Mouse (Mus musculus) forelimb bud, embryonic 11.5 days (tissue): ENCODE measurements at regions not wholly inside any gene's neighbourhood (a gene's known extent, or its start where the extent isn't known, plus 50 kb on each side); places are given as distances from the start of the nearest gene placed in this dataset.
A peak's percentile ranks its signal among the peaks of the same experiment; 100 is the strongest.
"Not testable (repeated sequence)": the region's sequence is repeated elsewhere in the genome, so short reads cannot be mapped to it uniquely, and the experiment has no call there.

Source experiments
- DNase-seq: peaks from one replicate; pipeline ENCODE4 v3.0.0-alpha.2; 2012; ENCODE audit warnings: low read depth, low spot score

- peak; percentile 1 for DNase-seq
Measured at GRCm38 (mm10) chr17:16571403-16571802, 492.5 kb upstream of the Zfp960 start.

DNA sequence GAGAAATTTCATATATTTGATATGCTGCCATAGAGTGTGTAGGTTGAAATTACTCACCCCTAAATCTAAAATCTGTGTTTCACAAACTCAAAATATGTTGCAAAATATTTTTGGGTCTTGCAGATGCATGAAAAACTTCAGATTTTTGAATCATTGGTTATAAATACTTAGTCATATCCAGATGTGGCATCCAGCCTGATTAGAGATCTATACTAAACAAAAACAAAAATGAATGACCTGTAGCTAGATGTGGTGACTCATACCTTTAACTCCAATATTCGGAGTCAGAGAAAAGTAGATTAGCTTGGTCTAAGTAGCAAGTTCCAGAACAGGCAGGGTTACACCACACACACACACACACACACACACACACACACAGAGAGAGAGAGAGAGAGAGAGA is 475.1 kb upstream of the Zfp960 start:
- DNase-seq, result no peak

DNA sequence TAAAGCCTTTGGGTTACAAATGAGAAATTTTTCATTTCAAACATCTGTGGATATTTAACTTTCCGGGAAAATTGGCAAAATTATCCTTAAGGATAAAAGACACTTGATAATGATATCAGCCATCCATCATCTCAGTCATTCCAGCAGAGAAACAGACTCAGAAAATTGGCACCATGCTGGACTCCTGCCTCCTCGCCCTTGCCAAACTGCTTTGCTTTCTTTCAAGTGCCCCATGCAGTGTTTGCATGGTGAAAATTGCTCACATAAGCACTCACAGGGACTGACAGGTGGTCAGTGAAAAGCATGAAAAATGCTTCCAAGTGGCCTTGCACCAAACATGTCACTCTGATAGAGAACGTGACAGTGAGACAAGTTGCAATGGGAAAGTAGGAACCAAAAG is 464.2 kb upstream of the Zfp960 start:
- DNase-seq, result no peak

- DNase-seq, result no peak
Measured at GRCm38 (mm10) chr17:16612405-16612979, 451.4 kb upstream of the Zfp960 start.

DNA sequence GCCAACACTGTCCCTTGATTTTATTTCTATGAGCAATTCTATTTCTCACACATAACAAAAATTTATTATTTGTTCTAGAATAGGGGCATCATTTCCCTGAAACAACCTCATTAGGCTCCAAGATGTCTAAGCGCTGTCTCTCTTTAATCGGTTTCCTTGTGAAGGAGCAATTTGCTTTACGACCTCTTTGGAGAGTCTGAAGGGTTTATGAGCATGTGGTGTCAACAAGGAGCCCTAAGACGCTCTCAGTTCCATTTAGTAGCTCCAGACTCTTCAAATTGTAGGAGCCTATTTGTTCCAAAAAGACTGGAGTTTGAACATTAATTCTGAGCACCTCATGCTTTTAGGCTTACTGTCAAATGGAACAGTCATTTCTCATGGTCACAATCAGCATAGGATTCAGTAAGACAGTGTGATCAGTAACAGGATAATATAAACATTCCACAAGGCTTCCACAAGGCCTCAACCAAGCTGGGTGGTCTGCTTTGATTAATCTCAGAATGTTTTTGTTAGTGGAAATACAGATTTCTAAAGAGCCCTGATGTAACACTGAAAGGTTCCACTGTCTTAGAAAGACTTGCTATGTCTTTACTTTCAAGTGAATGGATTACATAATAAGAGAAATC is 441.9 kb upstream of the Zfp960 start:
- DNase-seq, result peak; percentile 1

DNA sequence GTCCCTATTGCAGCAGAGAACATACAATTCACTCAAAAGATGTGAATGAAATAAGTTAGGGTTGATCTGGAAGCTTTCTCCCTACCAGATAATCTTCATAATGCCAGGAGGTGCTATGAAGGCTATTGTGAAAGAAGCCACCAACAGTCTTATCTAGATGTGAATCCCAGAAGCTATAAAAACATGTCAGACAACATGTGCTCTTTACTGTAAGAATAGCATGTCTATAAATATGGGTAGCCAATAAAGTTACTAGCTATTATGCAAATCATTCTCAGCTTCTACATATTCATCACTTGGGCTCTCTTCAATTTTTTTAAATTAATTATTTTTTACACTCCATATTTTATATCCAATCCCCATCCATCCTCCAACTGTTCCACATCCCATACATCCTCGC is 434.1 kb upstream of the Zfp960 start:
- DNase-seq, result no peak

GRCm38 (mm10) chr17:16633426-16633825 is 430.5 kb upstream of the Zfp960 start:
- no peak for DNase-seq

DNA sequence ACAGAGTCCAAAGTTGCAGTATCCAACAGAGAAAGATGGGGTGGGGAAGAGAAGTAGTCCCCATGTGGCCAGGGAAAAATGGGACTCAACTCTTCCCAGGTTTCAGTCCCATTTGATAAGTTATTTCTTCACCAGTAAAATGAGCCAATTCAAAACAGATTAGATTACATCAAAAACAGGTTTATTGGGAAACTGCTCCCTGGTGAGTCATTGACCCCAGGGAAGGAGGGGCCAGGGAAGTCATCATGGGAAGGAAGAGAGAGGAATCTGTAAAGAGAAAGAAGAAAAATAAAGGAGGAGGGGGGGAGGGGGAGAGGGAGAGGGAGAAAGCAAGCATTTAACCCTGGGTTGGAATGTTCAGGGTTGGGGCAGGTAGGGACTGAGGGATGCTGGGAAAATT is 426.4 kb upstream of the Zfp960 start:
- DNase-seq, result no peak

GRCm38 (mm10) chr17:16647942-16648341 is 416.0 kb upstream of the Zfp960 start:
- no peak for DNase-seq

GRCm38 (mm10) chr17:16665253-16665652 is 398.7 kb upstream of the Zfp960 start:
- DNase-seq, result no peak

- no peak for DNase-seq
Measured at GRCm38 (mm10) chr17:16667606-16668005, 396.3 kb upstream of the Zfp960 start.

GRCm38 (mm10) chr17:16704199-16704598 is 359.7 kb upstream of the Zfp960 start:
- DNase-seq, result no peak

- no peak for DNase-seq
Measured at GRCm38 (mm10) chr17:16705890-16706289, 358.0 kb upstream of the Zfp960 start.

DNA sequence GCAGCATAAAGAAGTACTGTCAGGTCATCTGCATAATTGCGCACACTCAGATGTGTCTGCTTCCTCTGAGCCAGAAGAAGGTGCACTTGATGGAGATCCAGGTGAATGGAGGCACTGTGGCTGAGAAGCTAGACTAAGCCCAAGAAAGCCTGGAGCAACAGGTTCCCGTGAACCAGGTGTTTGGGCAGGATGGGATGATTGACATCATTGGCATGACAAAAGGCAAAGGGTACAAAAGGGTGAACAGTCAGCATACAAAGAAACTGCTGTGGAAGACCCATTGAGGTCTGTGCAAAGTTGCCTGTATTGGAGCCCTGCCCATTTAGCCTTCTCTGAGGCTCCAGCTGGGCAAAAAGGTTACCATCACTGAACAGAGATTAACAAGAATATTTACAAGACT is 337.0 kb upstream of the Zfp960 start:
- no peak for DNase-seq

DNA sequence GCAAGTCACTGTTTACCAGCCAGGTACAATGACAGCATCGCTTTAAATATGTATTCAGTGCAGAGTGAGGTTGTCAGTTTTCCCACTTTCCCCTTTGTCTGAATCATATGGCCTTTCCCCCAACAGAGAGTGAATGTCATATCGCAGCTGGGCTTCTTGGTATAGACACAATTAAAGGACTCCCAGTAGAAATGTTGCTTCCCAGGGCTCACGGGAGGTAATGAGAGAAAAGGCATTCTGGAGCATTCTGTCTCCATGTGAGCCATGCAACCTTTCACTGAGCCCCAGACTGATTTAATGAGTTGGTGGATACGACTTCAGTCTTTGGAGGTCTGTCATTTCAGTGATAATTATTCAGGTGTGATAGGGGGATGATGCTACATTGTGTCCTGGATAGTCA is 310.8 kb upstream of the Zfp960 start:
- no peak for DNase-seq

- DNase-seq, result not testable (repeated sequence)
Measured at GRCm38 (mm10) chr17:16770587-16770986, 293.3 kb upstream of the Zfp960 start.

DNA sequence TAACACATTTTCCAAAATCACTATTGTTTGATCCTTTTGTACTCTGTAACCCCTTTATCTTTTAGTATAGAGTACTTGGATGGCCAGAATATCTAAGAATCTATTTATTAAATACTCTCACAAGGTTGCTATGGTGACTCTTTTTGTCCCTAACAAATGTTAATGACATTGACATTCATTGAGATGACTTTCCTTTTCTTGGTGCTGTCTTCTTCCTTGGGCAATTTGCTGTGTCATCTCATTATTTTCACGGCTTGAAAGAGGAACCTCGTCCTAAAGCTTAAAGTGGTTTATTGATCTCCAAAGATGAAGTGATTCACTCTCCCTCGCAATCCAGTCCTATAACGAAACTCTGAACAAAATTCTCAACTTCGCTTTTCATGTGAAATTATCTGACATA is 265.6 kb upstream of the Zfp960 start:
- no peak for DNase-seq

DNA sequence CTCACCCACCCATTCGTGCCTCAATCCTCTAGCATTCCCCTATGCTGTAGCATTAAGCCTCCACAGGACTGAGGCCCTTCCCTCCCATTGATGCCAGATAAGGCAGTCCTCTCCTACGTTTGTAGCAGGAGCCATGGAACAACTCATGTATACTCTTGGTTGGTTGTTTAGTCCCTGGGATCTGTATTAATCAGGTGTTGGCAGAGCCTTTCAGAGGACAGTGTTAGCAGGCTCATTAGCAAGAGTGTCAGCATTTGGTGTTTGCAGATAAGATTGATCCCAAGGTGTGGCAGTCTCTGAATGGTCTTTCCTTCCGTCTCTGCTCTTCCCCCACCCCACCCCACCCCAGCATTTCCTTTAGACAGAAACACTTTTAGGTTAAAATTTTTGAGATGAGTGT is 258.9 kb upstream of the Zfp960 start:
- DNase-seq, result no peak

DNA sequence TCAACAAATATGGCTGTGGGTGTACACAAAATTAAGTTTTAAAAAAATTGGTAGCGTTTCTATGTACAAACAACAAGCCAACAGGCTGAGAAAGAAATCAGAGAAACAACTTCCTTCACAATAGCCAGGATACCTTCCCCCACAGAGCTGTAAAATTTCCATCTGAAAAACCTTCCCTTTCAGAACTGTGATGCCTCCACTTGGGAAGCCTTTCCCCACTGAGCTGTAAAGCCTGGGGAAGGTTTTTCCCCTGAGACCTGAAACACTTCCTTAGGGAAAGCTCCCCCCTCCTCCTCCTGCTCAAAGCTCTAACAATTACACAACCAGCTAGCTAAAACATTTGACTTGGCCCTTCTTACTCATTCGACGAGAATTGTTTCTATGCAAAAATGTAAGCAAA is 245.5 kb upstream of the Zfp960 start:
- no peak for DNase-seq

- no peak for DNase-seq
Measured at GRCm38 (mm10) chr17:16821716-16822115, 242.2 kb upstream of the Zfp960 start.

DNA sequence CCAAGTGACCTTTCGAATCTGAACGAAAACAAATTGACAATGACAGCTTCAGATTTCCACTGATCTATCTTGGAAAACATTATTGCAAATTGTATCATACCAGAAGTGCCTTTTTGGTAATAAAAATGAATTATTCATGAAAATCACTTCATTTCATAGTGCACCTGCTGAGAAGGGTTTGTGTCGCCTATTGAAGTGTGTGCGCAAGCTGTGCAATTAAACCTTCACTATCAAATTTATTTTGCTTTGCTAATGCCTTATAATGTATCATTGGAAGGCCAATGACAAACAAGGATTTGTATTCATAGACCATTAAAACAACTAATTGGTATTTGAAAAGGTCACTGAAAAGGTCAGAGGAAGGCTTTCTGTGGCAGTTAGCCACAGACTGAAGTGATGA is 224.8 kb upstream of the Zfp960 start:
- no peak for DNase-seq

DNA sequence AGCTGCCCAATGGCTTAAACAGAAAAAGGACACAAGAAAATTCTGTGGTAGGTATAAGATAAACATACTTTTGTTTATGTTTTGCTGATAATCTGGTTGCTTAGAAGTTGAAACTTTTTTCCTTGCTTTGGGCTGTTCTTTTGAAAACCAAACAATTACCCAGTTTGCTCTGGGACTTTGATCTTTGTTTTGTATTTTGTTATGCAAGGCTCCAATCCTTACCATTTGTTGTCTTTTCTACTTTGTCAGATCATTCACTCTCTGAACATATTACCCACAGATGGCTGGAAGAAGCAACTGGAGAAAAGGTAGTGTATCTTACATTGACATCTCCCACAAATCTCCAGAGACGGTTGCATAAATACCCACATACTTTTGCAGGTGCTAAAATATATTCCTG is 203.1 kb upstream of the Zfp960 start:
- DNase-seq, result no peak

GRCm38 (mm10) chr17:16900791-16901190 is 163.1 kb upstream of the Zfp960 start:
- peak; percentile 43 for DNase-seq

- no peak for DNase-seq
Measured at GRCm38 (mm10) chr17:16918191-16918590, 145.7 kb upstream of the Zfp960 start.
